Mouse (Mus musculus) mouse embryonic stem cell (cell line): ENCODE data around the gene Nrn1l.

ENCODE experiments used
- in situ Hi-C, 2 experiments: fragments of 300-500 bp; cut with MboI; formaldehyde crosslinking; loops; 1 replicate in 1 of 2; 3 replicates in 1 of 2; pipeline ENCODE4 v1.14.3; 2019 to 2020; ENCODE audit warnings: low sequenced_read_pairs in 2 of 2, low pct_unique_long_range_greater_than_20kb in 1 of 2, mixed read lengths in 1 of 2; ENCODE audit not compliant: unreplicated experiment in 1 of 2

The Nrn1l gene

GRCm38 (mm10) chr8:105937496-105938305 lies 44.3 kb downstream of the Nrn1l start:
- in situ Hi-C loops: no loop called here

- in situ Hi-C loops: no loop called here
Observed at GRCm38 (mm10) chr8:105938306-105938669, 44.9 kb downstream of the Nrn1l start, which contains the start of gene Psmb10. Psmb10 (minus strand) TSS chr8:105938444.

- in situ Hi-C loops: no loop called here
Observed at GRCm38 (mm10) chr8:105942026-105942425, 48.7 kb downstream of the Nrn1l start.

GRCm38 (mm10) chr8:105942542-105942941 lies 49.2 kb downstream of the Nrn1l start:
- in situ Hi-C loops: no loop called here

GRCm38 (mm10) chr8:105943321-105943739 lies 50.0 kb downstream of the Nrn1l start, which contains the start of gene Lcat:
Lcat (minus strand) TSS chr8:105943382.
- in situ Hi-C loops: no loop called here
